Mouse (Mus musculus) ES-Bruce4 (cell line): ENCODE results near the gene Adam33. TPM values are rescaled to one million over a fixed set of nuclear protein-coding genes. Genes with fewer than 3 reads are reported as not detected.

Experiments used
- H3K27ac ChIP-seq: 2 replicates; pipeline ENCODE4 v1.5.1; 2012; ENCODE audit warnings: low read length, inconsistent platforms; ENCODE audit not compliant: insufficient read depth
- H3K27me3 ChIP-seq: 2 replicates; pipeline ENCODE4 v1.6.1; 2012; ENCODE audit warnings: mild to moderate bottlenecking, low read length, inconsistent platforms; ENCODE audit not compliant: control insufficient read depth, poor library complexity, insufficient read depth, severe bottlenecking
- H3K36me3 ChIP-seq: 2 replicates; pipeline ENCODE4 v1.6.1; 2012; ENCODE audit warnings: inconsistent platforms, mild to moderate bottlenecking, low read length, moderate library complexity; ENCODE audit not compliant: control insufficient read depth, poor library complexity, insufficient read depth, severe bottlenecking
- H3K4me1 ChIP-seq: one replicate; pipeline ENCODE4 v1.8.1; 2011; ENCODE audit warnings: low read length; ENCODE audit not compliant: control insufficient read depth, insufficient read depth
- H3K4me3 ChIP-seq: 2 replicates; pipeline ENCODE4 v1.5.1; 2011; ENCODE audit warnings: low read depth, mild to moderate bottlenecking, low read length
- H3K9ac ChIP-seq: 2 replicates; pipeline ENCODE4 v1.6.1; 2012; ENCODE audit warnings: low read depth, mild to moderate bottlenecking, inconsistent platforms; ENCODE audit not compliant: poor library complexity, severe bottlenecking
- H3K9me3 ChIP-seq: replicated peaks from 2 replicates; pipeline ENCODE4 v1.6.1; 2012; ENCODE audit warnings: mild to moderate bottlenecking, low read length, inconsistent platforms; ENCODE audit not compliant: control insufficient read depth, poor library complexity, insufficient read depth, severe bottlenecking
- CTCF ChIP-seq: IDR thresholded peaks from one replicate; pipeline ENCODE4 v1.8.1; 2011; ENCODE audit warnings: low read depth, low read length
- EP300 ChIP-seq: IDR thresholded peaks from 2 replicates; pipeline ENCODE4 v1.6.1; 2011; ENCODE audit warnings: low read depth, low read length; ENCODE audit not compliant: insufficient read depth
- POLR2A ChIP-seq: IDR thresholded peaks from one replicate; pipeline ENCODE4 v1.8.1; 2011; ENCODE audit warnings: low read length; ENCODE audit not compliant: insufficient read depth
- polyA plus RNA-seq: library from polyadenylated mRNA; stranded (reverse); fragments of >200 nt; gene quantifications from 2 replicates; pipeline ENCODE4 v1.2.4, GENCODE M21; 2011; ENCODE audit warnings: low read depth; ENCODE audit not compliant: missing spikeins, insufficient read depth, insufficient read length

Gene Adam33
- polyA plus RNA-seq, 1 experiment: 0.37 TPM

GRCm38 (mm10) chr2:131030998-131031397, 32.6 kb downstream of the Adam33 start:
- Histone ChIP-seq H3K9ac (no peak overlapping the region), H3K27ac (no peak overlapping the region), H3K27me3 (no peaks in the 10 kb centered on the region), H3K4me1 (no peaks in the 10 kb centered on the region), H3K4me3 (no peak overlapping the region), H3K36me3 (no peaks in the 10 kb centered on the region), H3K9me3 (peaks cover 3% of the 10 kb centered on the region)
- no peak for TF ChIP-seq POLR2A

DNA sequence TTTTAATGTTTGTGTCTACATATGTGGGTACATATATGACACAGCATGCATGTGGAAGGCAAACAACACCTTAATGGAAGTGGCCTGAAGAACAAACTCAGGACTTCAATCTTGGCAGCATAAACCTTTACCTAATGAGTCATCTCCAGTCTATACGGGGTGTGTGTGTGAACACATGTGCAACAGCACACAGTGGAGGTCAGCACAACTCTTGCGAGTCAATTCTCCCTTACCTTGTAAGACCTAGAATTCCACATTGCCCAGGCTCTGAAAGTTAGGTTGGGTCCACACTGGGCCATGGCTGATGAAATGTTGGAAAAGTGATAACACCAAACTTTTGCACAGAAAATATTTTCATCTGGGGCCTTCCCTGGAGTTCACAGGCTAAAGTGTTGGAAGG, 33.1 kb downstream of the Adam33 start:
- H3K4me3 ChIP-seq: no peak overlapping the region
- no peaks in the 10 kb centered on the region for H3K4me1 ChIP-seq
- no peak for TF ChIP-seq EP300
- TF ChIP-seq POLR2A: no peak
- TF ChIP-seq CTCF: no peak
- peaks cover 3% of the 10 kb centered on the region for H3K9me3 ChIP-seq
- H3K27me3 ChIP-seq: no peaks in the 10 kb centered on the region
- H3K27ac ChIP-seq: no peak overlapping the region
- no peaks in the 10 kb centered on the region for H3K36me3 ChIP-seq
- H3K9ac ChIP-seq: no peak overlapping the region

- Histone ChIP-seq H3K27me3 (no peaks in the 10 kb centered on the region), H3K4me3 (no peak overlapping the region), H3K9ac (no peak overlapping the region), H3K9me3 (peaks cover 3% of the 10 kb centered on the region), H3K27ac (no peak overlapping the region), H3K4me1 (no peaks in the 10 kb centered on the region), H3K36me3 (no peaks in the 10 kb centered on the region)
- TF ChIP-seq CTCF (no peak), EP300 (no peak), POLR2A (no peak)
Observed at GRCm38 (mm10) chr2:131029065-131029935, 34.3 kb downstream of the Adam33 start.

DNA sequence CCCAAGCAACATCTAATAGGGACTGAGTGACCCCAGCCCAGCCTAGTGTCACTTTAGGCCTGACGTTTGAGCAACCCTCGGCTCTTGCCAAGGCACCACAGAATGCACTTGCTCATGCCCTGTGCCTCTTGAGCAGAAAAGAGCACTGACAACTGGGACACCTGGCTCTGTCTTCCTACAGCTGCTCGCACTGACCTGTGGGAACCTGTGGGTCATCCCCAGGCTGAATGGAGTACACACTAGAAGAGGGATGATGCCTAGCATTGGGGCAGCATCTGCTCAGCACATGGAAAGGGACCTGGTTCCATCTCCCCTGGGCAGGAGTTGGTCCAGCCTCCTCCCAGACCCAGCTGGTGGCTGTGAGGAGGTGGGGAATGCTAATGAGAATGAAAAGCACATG, 36.7 kb downstream of the Adam33 start:
- Histone ChIP-seq H3K4me3 (no peak overlapping the region), H3K36me3 (no peaks in the 10 kb centered on the region), H3K27ac (no peak overlapping the region), H3K9me3 (no peaks in the 10 kb centered on the region), H3K9ac (no peak overlapping the region), H3K4me1 (no peaks in the 10 kb centered on the region), H3K27me3 (no peaks in the 10 kb centered on the region)
- TF ChIP-seq EP300: no peak
- TF ChIP-seq POLR2A: no peak
- TF ChIP-seq CTCF: no peak

- no peak overlapping the region for H3K9ac ChIP-seq
- TF ChIP-seq POLR2A (no peak), CTCF (no peak), EP300 (no peak)
- no peaks in the 10 kb centered on the region for H3K36me3 ChIP-seq
- no peaks in the 10 kb centered on the region for H3K4me1 ChIP-seq
- H3K27ac ChIP-seq: no peak overlapping the region
- H3K27me3 ChIP-seq: no peaks in the 10 kb centered on the region
- no peaks in the 10 kb centered on the region for H3K9me3 ChIP-seq
- no peak overlapping the region for H3K4me3 ChIP-seq
Observed at GRCm38 (mm10) chr2:131025230-131025629, 38.4 kb downstream of the Adam33 start.

- no peaks in the 10 kb centered on the region for H3K4me1 ChIP-seq
- no peaks in the 10 kb centered on the region; the same call in 1 of the 2 replicates for H3K36me3 ChIP-seq
- H3K9me3 ChIP-seq: no peaks in the 10 kb centered on the region
- no peak overlapping the region for H3K27ac ChIP-seq
- H3K4me3 ChIP-seq: no peak overlapping the region
- no peak for TF ChIP-seq POLR2A
- H3K27me3 ChIP-seq: no peaks in the 10 kb centered on the region
- no peak overlapping the region for H3K9ac ChIP-seq
Observed at GRCm38 (mm10) chr2:131010566-131010965, 53.0 kb downstream of the Adam33 start.
